Mouse (Mus musculus): ENCODE data around the gene Slc10a1.

- TF ChIP-seq ZMIZ1 (IDR thresholded peaks at IDR 0.05; ENCODE audit: low read depth, low read length) (no peak), MAFK (IDR thresholded peaks at IDR 0.05; ENCODE audit: borderline replicate concordance, low read depth, low read length) (no peak), CTCF (IDR thresholded peaks at IDR 0.05 in 2 of 3, conservative IDR thresholded peaks at IDR 0.05 in 1 of 3; ENCODE audit: control insufficient read depth in 1 of 3, insufficient read depth in 1 of 3, low read depth in 2 of 3, low read length in 3 of 3, poor library complexity in 1 of 3, severe bottlenecking in 1 of 3) (no peak), MXI1 (IDR thresholded peaks at IDR 0.05; ENCODE audit: low read depth, low read length) (no peak), MAX (IDR thresholded peaks at IDR 0.05; ENCODE audit: low read length) (no peak)
Measured at GRCm38 (mm10) chr12:80956039-80956438, 12.5 kb downstream of the Slc10a1 start.

Data from MEL (cell line).